Mouse (Mus musculus) heart, postnatal 10 days (tissue): ENCODE results near the gene Olfr1000. TPM values are rescaled to one million over a fixed set of nuclear protein-coding genes. Genes with fewer than 3 reads are reported as not detected.
"Not testable (repeated sequence)": the region's sequence is repeated elsewhere in the genome, so short reads cannot be mapped to it uniquely, and the experiment has no call there.

ENCODE experiments used
- DNase-seq, 2 experiments: peaks; one replicate each; pipeline ENCODE4 v3.0.0; 2021
- intact Hi-C: fragments of 180-260 bp; cut with DNase I; formaldehyde crosslinking; loops from one replicate; pipeline ENCODE4 v1.15.1; 2025
- total RNA-seq, 2 experiments: library from RNA; stranded (reverse); gene quantifications; 2 replicates each; pipeline ENCODE4 v1.2.3; 2021

Olfr1000 gene
- not detected for total RNA-seq

DNA sequence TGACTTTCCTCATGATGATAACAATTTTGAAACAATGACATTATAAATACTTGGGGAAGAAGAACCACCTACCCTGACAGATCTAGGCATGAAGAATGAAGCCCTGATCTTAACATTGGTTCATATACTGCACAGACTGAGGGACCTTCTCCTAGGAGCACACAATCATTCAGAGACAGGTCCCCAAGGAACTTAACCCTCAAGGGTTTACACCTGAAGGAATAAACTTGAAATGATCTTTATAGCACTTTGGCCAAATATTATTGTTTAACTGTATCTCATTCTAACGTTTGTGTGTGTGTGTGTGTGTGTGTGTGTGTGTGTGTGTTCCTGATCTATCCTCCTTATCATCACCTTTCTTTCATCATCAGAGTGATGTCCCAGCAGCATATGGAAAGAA lies at the start of gene Olfr1000:
Gene Olfr1000, minus strand, starts transcription at position 101 of the 400 bp plus-strand sequence.
- intact Hi-C loops, result no loop called here
- no peak for DNase-seq

DNA sequence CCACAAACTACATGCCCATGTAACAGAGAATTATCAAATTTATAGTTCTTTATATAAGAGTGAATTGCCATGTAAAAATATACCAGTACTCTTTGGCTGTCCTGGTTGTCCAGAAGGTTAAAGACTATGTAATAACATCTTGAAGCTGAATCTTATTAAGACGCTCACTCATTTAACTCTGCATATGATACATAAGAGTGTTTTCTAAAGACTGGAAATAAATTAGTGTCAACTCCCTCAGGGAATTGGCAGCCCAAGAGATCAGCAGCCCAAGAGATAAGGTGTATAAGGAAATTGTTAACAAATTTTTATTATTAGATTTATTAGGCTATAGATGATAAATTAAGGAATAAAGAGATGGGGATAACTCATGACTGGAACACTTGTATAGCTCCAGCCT lies 38.9 kb upstream of the Olfr1000 start, which contains the start of gene Olfr1002:
Gene Olfr1002, minus strand, starts transcription at position 101 of the 400 bp plus-strand sequence.
- intact Hi-C loops, result no loop called here
- DNase-seq, result no peak

DNA sequence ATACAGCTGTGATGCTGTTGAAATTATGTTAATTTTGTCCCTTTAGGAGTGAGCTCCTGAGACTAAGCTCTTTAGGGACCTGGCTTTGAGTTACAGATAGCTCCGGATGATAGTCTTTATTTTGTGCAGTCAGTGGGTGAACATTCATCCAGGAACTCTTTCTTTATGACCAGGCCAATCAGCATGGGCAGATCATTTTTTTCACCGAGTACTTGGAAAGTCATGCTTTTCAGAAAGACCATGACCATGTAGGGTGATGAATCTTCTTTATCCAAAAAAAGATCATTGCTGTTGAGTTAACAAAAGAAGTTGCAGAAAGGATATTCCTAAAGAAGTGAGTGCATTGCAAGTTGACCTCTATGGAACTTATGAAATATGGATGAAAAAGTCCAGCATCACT lies 23.1 kb downstream of the Olfr1000 start, which contains the start of gene Olfr998:
Gene Olfr998, plus strand, starts transcription at position 301 of the 400 bp plus-strand sequence.
- intact Hi-C loops, DNase-seq: not testable (repeated sequence)

DNA sequence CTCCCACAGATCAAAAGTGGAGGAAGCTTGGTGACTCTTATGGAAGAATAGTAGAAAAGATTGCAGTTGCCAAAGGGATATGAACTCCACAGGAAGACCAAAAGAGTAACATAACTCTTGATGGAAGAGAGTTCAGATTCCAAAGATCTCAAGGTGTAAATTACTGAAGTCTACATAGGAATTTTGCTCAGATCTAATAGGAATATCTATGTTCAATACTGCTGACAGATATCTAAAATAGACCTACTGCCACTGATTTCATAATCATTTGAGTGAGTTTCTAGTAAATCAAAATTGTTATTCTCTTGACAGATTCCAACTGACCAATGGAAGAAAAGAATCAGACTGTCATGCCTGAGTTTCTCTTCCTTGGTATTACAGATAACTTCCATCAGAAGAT lies 32.8 kb downstream of the Olfr1000 start, which contains the start of gene Olfr996:
Gene Olfr996, plus strand, starts transcription at position 301 of the 400 bp plus-strand sequence.
- DNase-seq, result no peak
- intact Hi-C loops, result no loop called here

DNA sequence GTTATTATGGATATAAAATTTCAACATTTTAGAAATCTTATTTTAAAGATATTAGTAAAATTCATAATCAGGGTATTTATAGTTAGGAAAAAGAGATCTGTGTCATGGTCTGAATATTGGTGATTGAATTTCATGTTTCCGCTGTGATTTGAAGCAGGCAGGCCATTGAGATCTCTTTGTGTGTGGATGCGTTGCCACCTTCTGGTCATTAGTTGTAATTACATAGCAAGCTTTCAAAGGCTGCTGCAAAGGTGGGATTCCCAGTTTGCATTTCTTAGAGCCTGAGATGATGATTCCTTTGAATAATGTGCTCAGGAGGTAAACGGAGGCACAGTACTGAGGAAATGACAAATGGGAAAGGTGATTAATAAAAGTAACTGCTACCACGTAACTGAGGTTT lies 50.5 kb downstream of the Olfr1000 start:
- intact Hi-C loops, result loop anchor here (1.0 to 2.0 kb wide), 3 partner anchors 314 to 538 kb away; no protein-coding TSS in a partner anchor
- peak; percentile 29 to 51 for DNase-seq

DNA sequence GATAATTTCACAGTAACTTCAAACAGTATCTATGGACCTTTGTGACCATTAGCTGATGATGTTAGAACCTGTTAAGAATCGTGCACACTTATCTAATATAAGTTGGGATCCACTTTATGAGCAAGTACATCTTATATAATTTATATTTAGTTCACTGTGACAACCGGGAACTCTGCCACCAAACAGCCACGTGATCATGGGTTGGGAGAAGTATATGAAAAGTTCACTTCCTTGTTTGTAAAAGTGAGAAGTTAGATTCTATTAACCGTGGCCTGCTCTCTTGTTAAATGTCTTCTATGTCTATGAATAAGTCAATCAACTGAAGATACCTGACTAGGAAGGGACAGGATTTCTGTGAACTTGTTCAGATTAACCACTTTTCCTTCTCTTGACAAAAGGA lies 51.5 kb downstream of the Olfr1000 start:
- no peak for DNase-seq
- intact Hi-C loops, result loop anchor here (2.0 kb wide), 2 partner anchors 313 to 537 kb away; no protein-coding TSS in a partner anchor

Other genes with a start within 250 kb of the Olfr1000 start
- not detected for gene Olfr988, start 248.7 kb downstream of the Olfr1000 start, total RNA-seq
- gene Olfr992, start 202.4 kb downstream of the Olfr1000 start, total RNA-seq, result not detected
- not detected for gene Olfr993, start 197.0 kb downstream of the Olfr1000 start, total RNA-seq
- gene Olfr994, start 175.5 kb downstream of the Olfr1000 start, total RNA-seq, result not detected
- not detected for gene Olfr995, start 168.3 kb downstream of the Olfr1000 start, total RNA-seq
- gene 4833423E24Rik, start 92.9 kb downstream of the Olfr1000 start, total RNA-seq, result not detected
- not detected for gene Olfr996, start 32.7 kb downstream of the Olfr1000 start, total RNA-seq
- not detected for gene Olfr998, start 23.0 kb downstream of the Olfr1000 start, total RNA-seq
- not detected for gene Olfr1002, start 38.8 kb upstream of the Olfr1000 start, total RNA-seq
- gene Olfr154, start 52.6 kb upstream of the Olfr1000 start, total RNA-seq, result not detected
- gene Olfr1006, start 66.9 kb upstream of the Olfr1000 start, total RNA-seq, result not detected
- gene Olfr1008, start 77.5 kb upstream of the Olfr1000 start, total RNA-seq, result not detected
- not detected for gene Olfr1009, start 103.5 kb upstream of the Olfr1000 start, total RNA-seq
- not detected for gene Olfr1012, start 150.9 kb upstream of the Olfr1000 start, total RNA-seq
- gene Olfr1013, start 155.2 kb upstream of the Olfr1000 start, total RNA-seq, result not detected
- gene Olfr1014, start 160.8 kb upstream of the Olfr1000 start, total RNA-seq, result not detected
- not detected for gene Olfr1015, start 170.1 kb upstream of the Olfr1000 start, total RNA-seq
- not detected for gene Olfr1016, start 190.6 kb upstream of the Olfr1000 start, total RNA-seq
- gene Olfr1018, start 206.6 kb upstream of the Olfr1000 start, total RNA-seq, result not detected
- not detected for gene Olfr1019, start 233.6 kb upstream of the Olfr1000 start, total RNA-seq
- gene Olfr1020, start 235.1 kb upstream of the Olfr1000 start, total RNA-seq, result not detected